Mouse (Mus musculus) CH12.LX (cell line): ENCODE results near the gene Srebf2. TPM values are rescaled to one million over a fixed set of nuclear protein-coding genes. Genes with fewer than 3 reads are reported as not detected.

ENCODE experiments used
- DNase-seq: peaks from one replicate; pipeline ENCODE4 v3.0.0-alpha.2; 2013; ENCODE audit errors: extremely low read depth
- H3K27ac ChIP-seq: 2 replicates; pipeline ENCODE4 v1.5.1; 2012; ENCODE audit warnings: low read depth, mild to moderate bottlenecking, control low read depth, moderate library complexity; ENCODE audit not compliant: insufficient read depth
- H3K27me3 ChIP-seq: replicated peaks from 2 replicates; pipeline ENCODE3; 2012; ENCODE audit warnings: inconsistent platforms
- H3K36me3 ChIP-seq, 2 experiments: replicated peaks in 1 of 2; 2 replicates each; pipeline versions ENCODE3 to v1.6.1; 2012; ENCODE audit warnings: inconsistent platforms in 1 of 2, low read length in 1 of 2, mild to moderate bottlenecking in 1 of 2, mixed read lengths in 1 of 2, moderate library complexity in 1 of 2; ENCODE audit not compliant: control insufficient read depth in 1 of 2, insufficient read depth in 1 of 2
- H3K4me1 ChIP-seq, 2 experiments: 2 replicates each; pipeline ENCODE4 v1.6.1; 2012; ENCODE audit warnings: inconsistent platforms in 1 of 2, moderate library complexity in 1 of 2; ENCODE audit not compliant: insufficient read depth in 2 of 2, control insufficient read depth in 1 of 2
- H3K4me2 ChIP-seq: 2 replicates; pipeline ENCODE4 v1.6.1; 2012; ENCODE audit warnings: low read depth, mild to moderate bottlenecking, control low read depth; ENCODE audit not compliant: poor library complexity, insufficient read depth, severe bottlenecking
- H3K4me3 ChIP-seq, 3 experiments: fragments of 150-350 bp in 1 of 3; sonication (generic) in 1 of 3; replicated peaks in 1 of 3; 2 replicates each; pipeline versions ENCODE3 to v1.5.1; 2011 to 2012; ENCODE audit warnings: low read depth in 2 of 3, low read length in 2 of 3, mild to moderate bottlenecking in 2 of 3, moderate library complexity in 2 of 3, control low read depth in 1 of 3, improper control_type of control experiment in 1 of 3, inconsistent platforms in 1 of 3, mixed read lengths in 1 of 3; ENCODE audit not compliant: poor library complexity in 1 of 3
- H3K79me2 ChIP-seq: replicated peaks from 2 replicates; pipeline ENCODE4 v1.6.1; 2012; ENCODE audit warnings: mild to moderate bottlenecking, moderate library complexity; ENCODE audit not compliant: control insufficient read depth, poor library complexity, insufficient read depth, severe bottlenecking; ENCODE audit errors: extremely low read depth
- H3K9ac ChIP-seq: 2 replicates; pipeline ENCODE4 v1.6.1; 2012; ENCODE audit warnings: low read depth, mild to moderate bottlenecking, control low read depth, moderate library complexity; ENCODE audit not compliant: insufficient read depth
- H3K9me3 ChIP-seq: replicated peaks from 2 replicates; pipeline ENCODE3; 2012; ENCODE audit warnings: low read length, inconsistent platforms, mixed read lengths
- BHLHE40 ChIP-seq: IDR thresholded peaks from 2 replicates; pipeline ENCODE4 v1.6.1; 2011; ENCODE audit warnings: mild to moderate bottlenecking, low read depth, low read length, improper control_type of control experiment
- CHD1 ChIP-seq: IDR thresholded peaks from 2 replicates; pipeline ENCODE4 v1.6.1; 2012; ENCODE audit warnings: low read depth, low read length, improper control_type of control experiment, inconsistent platforms
- CTCF ChIP-seq, 2 experiments: IDR thresholded peaks in 1 of 2; conservative IDR thresholded peaks in 1 of 2; 2 replicates each; pipeline ENCODE4 v1.5.1; 2011 to 2012; ENCODE audit warnings: low read depth in 2 of 2, low read length in 2 of 2, improper control_type of control experiment in 1 of 2, inconsistent platforms in 1 of 2, mild to moderate bottlenecking in 1 of 2, moderate library complexity in 1 of 2
- E2F4 ChIP-seq: IDR thresholded peaks from 2 replicates; pipeline ENCODE4 v1.6.1; 2011; ENCODE audit warnings: low read depth, low read length, improper control_type of control experiment; ENCODE audit not compliant: insufficient replicate concordance
- EP300 ChIP-seq: IDR thresholded peaks from 2 replicates; pipeline ENCODE4 v1.6.1; 2011; ENCODE audit warnings: low read length, improper control_type of control experiment
- ETS1 ChIP-seq: conservative IDR thresholded peaks from 2 replicates; pipeline ENCODE4 v1.6.1; 2012; ENCODE audit warnings: low read depth, mild to moderate bottlenecking, inconsistent platforms, low read length, improper control_type of control experiment, moderate library complexity
- IRF4 ChIP-seq: IDR thresholded peaks from 2 replicates; pipeline ENCODE4 v1.6.1; 2014; ENCODE audit warnings: low read depth, mild to moderate bottlenecking, inconsistent platforms, low read length, improper control_type of control experiment
- KAT2A ChIP-seq: IDR thresholded peaks from 2 replicates; pipeline ENCODE4 v1.6.1; 2012; ENCODE audit warnings: low read length, improper control_type of control experiment, inconsistent platforms; ENCODE audit not compliant: insufficient replicate concordance
- MAFK ChIP-seq: IDR thresholded peaks from 2 replicates; pipeline ENCODE4 v1.6.1; 2011; ENCODE audit warnings: low read length, improper control_type of control experiment; ENCODE audit not compliant: insufficient replicate concordance
- MEF2A ChIP-seq: IDR thresholded peaks from 2 replicates; pipeline ENCODE4 v1.6.1; 2014; ENCODE audit warnings: low read depth, mild to moderate bottlenecking, inconsistent platforms, low read length, improper control_type of control experiment, borderline replicate concordance
- NELFE ChIP-seq: IDR thresholded peaks from 2 replicates; pipeline ENCODE4 v1.6.1; 2011; ENCODE audit warnings: low read depth, low read length, improper control_type of control experiment
- NRF1 ChIP-seq: IDR thresholded peaks from 2 replicates; pipeline ENCODE4 v1.6.1; 2014; ENCODE audit warnings: low read depth, mild to moderate bottlenecking, inconsistent platforms, low read length, improper control_type of control experiment, moderate library complexity
- PAX5 ChIP-seq: IDR thresholded peaks from 2 replicates; pipeline ENCODE4 v1.6.1; 2012; ENCODE audit warnings: low read length, inconsistent platforms, mixed read lengths
- POLR2A ChIP-seq: IDR thresholded peaks from 2 replicates; pipeline ENCODE4 v1.6.1; 2011; ENCODE audit warnings: low read depth, mild to moderate bottlenecking, improper control_type of control experiment, low read length
- POLR2AphosphoS2 ChIP-seq: IDR thresholded peaks from 2 replicates; pipeline ENCODE4 v1.6.1; 2011; ENCODE audit warnings: low read depth, low read length, improper control_type of control experiment
- RAD21 ChIP-seq: IDR thresholded peaks from 2 replicates; pipeline ENCODE4 v1.6.1; 2011; ENCODE audit warnings: low read depth, mild to moderate bottlenecking, low read length, improper control_type of control experiment, moderate library complexity
- SIN3A ChIP-seq: IDR thresholded peaks from 2 replicates; pipeline ENCODE4 v1.6.1; 2012; ENCODE audit warnings: low read length, improper control_type of control experiment, inconsistent platforms
- SMC3 ChIP-seq: IDR thresholded peaks from 2 replicates; pipeline ENCODE4 v1.6.1; 2011; ENCODE audit warnings: low read depth, low read length, improper control_type of control experiment
- TBP ChIP-seq: conservative IDR thresholded peaks from 2 replicates; pipeline ENCODE4 v1.6.1; 2011; ENCODE audit warnings: low read depth, low read length, improper control_type of control experiment
- TCF12 ChIP-seq: IDR thresholded peaks from 2 replicates; pipeline ENCODE4 v1.6.1; 2014; ENCODE audit warnings: low read depth, mild to moderate bottlenecking, inconsistent platforms, low read length, improper control_type of control experiment
- UBTF ChIP-seq: IDR thresholded peaks from 2 replicates; pipeline ENCODE4 v1.6.1; 2012; ENCODE audit warnings: low read depth, mild to moderate bottlenecking, inconsistent platforms, low read length, improper control_type of control experiment, moderate library complexity
- USF1 ChIP-seq: IDR thresholded peaks from 2 replicates; pipeline ENCODE4 v1.6.1; 2014; ENCODE audit warnings: low read depth, mild to moderate bottlenecking, inconsistent platforms, low read length, improper control_type of control experiment
- ZMIZ1 ChIP-seq: IDR thresholded peaks from 2 replicates; pipeline ENCODE4 v1.6.1; 2012; ENCODE audit warnings: low read depth, mild to moderate bottlenecking, inconsistent platforms, low read length, improper control_type of control experiment
- ZNF384 ChIP-seq: IDR thresholded peaks from 2 replicates; pipeline ENCODE4 v1.6.1; 2012; ENCODE audit warnings: low read depth, low read length, improper control_type of control experiment, inconsistent platforms
- dilution Hi-C: fragments of 300-500 bp; cut with MboI; formaldehyde crosslinking; loops from 2 replicates; pipeline ENCODE4 v1.14.3; 2020; ENCODE audit warnings: low sequenced_read_pairs; ENCODE audit not compliant: extremely low pct_unique_long_range_greater_than_20kb, extremely low pct_ligation_motif_present
- in situ Hi-C: fragments of 300-500 bp; cut with MboI; formaldehyde crosslinking; loops from 3 replicates; pipeline ENCODE4 v1.14.3; 2019; ENCODE audit warnings: low sequenced_read_pairs, low pct_ligation_motif_present, low pct_unique_long_range_greater_than_20kb, mixed read lengths
- polyA plus RNA-seq: library from polyadenylated mRNA; unstranded; fragments of >175 nt; gene quantifications from 2 replicates; pipeline ENCODE4 v1.2.1, GENCODE M21; 2012; ENCODE audit warnings: low read depth; ENCODE audit not compliant: insufficient read length
- total RNA-seq, 2 experiments: library from RNA; depleted of rRNA; stranded (reverse); fragments of 300-350 nt in 1 of 2; fragments of >200 nt in 1 of 2; gene quantifications; 2 replicates each; pipeline ENCODE4 v1.2.3; 2012 to 2014

Srebf2 gene
- total and polyA plus RNA-seq, 3 experiments = 94.3 to 253 (median 159) TPM

DNA sequence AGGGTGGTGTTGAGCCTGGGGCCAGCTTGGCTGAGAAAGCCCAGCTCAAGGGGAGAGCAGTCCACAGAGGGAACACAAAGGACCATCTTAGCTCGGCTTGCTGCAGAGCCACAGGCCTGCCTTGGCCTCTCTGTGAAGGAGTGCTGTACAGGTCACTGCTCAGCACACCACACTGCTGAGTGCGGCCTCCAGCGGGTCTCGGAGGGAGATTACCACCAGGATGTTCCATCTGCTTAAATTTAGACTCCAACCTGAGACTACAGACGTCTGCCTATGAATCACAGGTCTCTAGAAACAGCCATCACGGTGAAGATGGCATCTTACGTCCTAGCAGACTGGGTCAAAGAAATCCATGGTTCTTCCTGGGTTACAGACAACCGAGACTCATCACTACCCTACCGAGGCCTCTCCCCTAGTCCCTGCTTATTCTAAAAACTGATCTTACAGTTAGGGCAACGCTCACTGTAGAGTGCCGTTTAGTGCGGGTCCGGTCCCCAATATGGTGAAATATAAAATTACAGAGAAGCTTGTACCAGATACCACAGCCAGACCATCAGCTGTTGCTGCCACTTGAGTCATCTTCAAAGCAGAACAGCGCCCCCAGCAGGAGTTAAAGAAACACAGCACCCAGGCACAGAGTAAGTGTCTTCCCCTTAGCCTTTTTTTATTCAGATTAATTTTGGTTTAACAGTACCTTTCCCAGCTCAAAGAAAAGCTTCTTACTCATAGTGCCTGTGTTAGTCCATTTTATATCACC is 74.3 kb downstream of the Srebf2 start:
- in situ Hi-C loops = no loop called here
- TF ChIP-seq KAT2A (no peak), RAD21 (peak; percentile 57), MAFK (no peak; the same call in 1 of the 2 replicates), USF1 (no peak), TBP (no peak), ETS1 (peak; percentile 8), POLR2A (peak; percentile 58; the same call in 1 of the 2 replicates), NRF1 (no peak), PAX5 (no peak), ZNF384 (peak; percentile 38), SIN3A (peak; percentile 89), CHD1 (peak; percentile 95), UBTF (peak; percentile 61), BHLHE40 (0 out of 2 replicates have a peak, but pooled peaks have one; percentile 31), CTCF (conservative IDR thresholded peaks at IDR 0.05 in 1 of 2, IDR thresholded peaks at IDR 0.05 in 1 of 2; ENCODE audit: low read depth in 2 of 2, low read length in 2 of 2) (peak; percentile 65 to 76), ZMIZ1 (peak; percentile 52), POLR2AphosphoS2 (peak; percentile 82), E2F4 (no peak), EP300 (0 out of 2 replicates have a peak, but pooled peaks have one; percentile 16), MEF2A (peak; percentile 10), TCF12 (peak; percentile 37), NELFE (no peak), IRF4 (0 out of 2 replicates have a peak, but pooled peaks have one; percentile 31), SMC3 (peak; percentile 48)
- H3K9ac ChIP-seq = peak overlapping the region; percentile 97
- peak; percentile 89 for DNase-seq
- peak overlapping the region; percentile 90 for H3K27ac ChIP-seq
- peaks cover 18% of the 10 kb centered on the region for H3K79me2 ChIP-seq
- H3K4me3 ChIP-seq = peak overlapping the region; percentile 9 to 31 (median 28)
- no peaks in the 10 kb centered on the region for H3K27me3 ChIP-seq
- dilution Hi-C loops = no loop called here
- peaks cover 5 to 10% of the 10 kb centered on the region in 2 experiments for H3K36me3 ChIP-seq
- H3K9me3 ChIP-seq = no peaks in the 10 kb centered on the region
- H3K4me2 ChIP-seq = peak overlapping the region; percentile 75
- peaks cover 27 to 74% of the 10 kb centered on the region in 2 experiments for H3K4me1 ChIP-seq
